13 mouse cellular contexts compared by ENCODE assay signal in genomic region chr10:118411377-118411776, GRCm38 (mm10). TPM values are rescaled to one million over a fixed set of nuclear protein-coding genes. Genes with fewer than 3 reads are reported as not detected.
DNase-seq lines count a peak whose midpoint lies in the region; ATAC-seq and TF ChIP-seq lines count a peak whose summit lies in the region.
"Had no signal": no experiment of that assay in that cellular context is flagged by ENCODE, and none has a peak within 500 bp of the region (broad histone marks: within the 10 kb centered on the region; RNA-seq: fewer than 3 reads in every experiment).

No protein-coding gene starts in this region.

- H3K4me1 ChIP-seq in forebrain, postnatal 0 days (ENCODE audit: insufficient read depth): no peaks in the 10 kb centered on the region
- H3K4me1 ChIP-seq: heart, embryonic 12.5 days; midbrain, embryonic 15.5 days had no signal

- no peaks in the 10 kb centered on the region for H3K36me3 ChIP-seq in forebrain, postnatal 0 days (ENCODE audit: insufficient read depth)
- H3K36me3 ChIP-seq: heart, embryonic 12.5 days; midbrain, embryonic 15.5 days had no signal

- H3K27me3 ChIP-seq in forebrain, postnatal 0 days (ENCODE audit: insufficient read depth, low read length): no peaks in the 10 kb centered on the region
- H3K27me3 ChIP-seq: heart, embryonic 12.5 days; midbrain, embryonic 15.5 days had no signal

- peak; percentile 57 to 65; a peak in 3 of 4 replicates for ATAC-seq in hematopoietic stem cell, adult 5-6 weeks (replicated peaks in 1 of 2; ENCODE audit: insufficient read depth in 1 of 2, low FRiP score in 2 of 2, low TSS enrichment in 1 of 2, low read depth in 1 of 2, poor library complexity in 2 of 2, severe bottlenecking in 2 of 2)
- no peak for ATAC-seq in forebrain, postnatal 0 days
- ATAC-seq: midbrain, embryonic 15.5 days had no signal

- H3K4me3 ChIP-seq in forebrain, postnatal 0 days (ENCODE audit: low read depth, low read length): no peak overlapping the region
- H3K4me3 ChIP-seq: heart, embryonic 12.5 days; midbrain, embryonic 15.5 days had no signal

- H3K9me3 ChIP-seq in forebrain, postnatal 0 days (ENCODE audit: low read length): no peaks in the 10 kb centered on the region
- H3K9me3 ChIP-seq: heart, embryonic 12.5 days; midbrain, embryonic 15.5 days had no signal

- peak; percentile 20 to 31 for DNase-seq in kidney, postnatal 4 days
- no peak for DNase-seq in kidney, adult 9 months
- DNase-seq in 3T3-L1 (ENCODE audit: low read depth, low spot score): peak; percentile 11
- peak; percentile 58 to 59 for DNase-seq in B cell, adult 2 months
- no peak for DNase-seq in T-cell, adult 2 months (ENCODE audit: low spot score)
- DNase-seq in forebrain, postnatal 0 days: no peak
- DNase-seq: cerebellum, adult 11 months; kidney, adult 8-10 months; left cerebral cortex, postnatal 4 days; right cerebral cortex, postnatal 25 days had no signal

- no peak for TF ChIP-seq CTCF in forebrain, postnatal 0 days (IDR thresholded peaks at IDR 0.05; ENCODE audit: low read depth)

- no peak overlapping the region for H3K4me2 ChIP-seq in forebrain, postnatal 0 days (ENCODE audit: low read depth)
- H3K4me2 ChIP-seq: heart, embryonic 12.5 days; midbrain, embryonic 15.5 days had no signal

- H3K27ac ChIP-seq in forebrain, postnatal 0 days (ENCODE audit: low read depth, low read length): no peak overlapping the region
- H3K27ac ChIP-seq: midbrain, embryonic 15.5 days had no signal

- no peak overlapping the region for H3K9ac ChIP-seq in forebrain, postnatal 0 days
- H3K9ac ChIP-seq: heart, embryonic 12.5 days; midbrain, embryonic 15.5 days had no signal

RNA-seq across cellular contexts. Expression of gene Ifng, which starts 29.5 kb away (rescaled TPM):
- 1.4 and 1.6 TPM in 2 replicates for total RNA-seq in hematopoietic stem cell, adult 5-6 weeks (2017)
- total RNA-seq in forebrain, postnatal 0 days (2014; rRNA removed): not detected in 2 replicates
- polyA plus RNA-seq in forebrain, postnatal 0 days (2015; fragmentation: Nextera tagmentation; extraction: Ambion mirVana): not detected in 2 replicates
- total RNA-seq: left cerebral cortex, postnatal 4 days had no signal
- polyA plus RNA-seq: heart, embryonic 12.5 days; midbrain, embryonic 15.5 days had no signal

RNA-seq across cellular contexts. Expression of gene Gm9049, which starts 57.5 kb away (rescaled TPM):
- total RNA-seq in hematopoietic stem cell, adult 5-6 weeks (2017): not detected in 2 replicates
- 0.23 TPM in 1 of 2 replicates, not detected in the other for total RNA-seq in forebrain, postnatal 0 days (2014; rRNA removed)
- polyA plus RNA-seq in forebrain, postnatal 0 days (2015; fragmentation: Nextera tagmentation; extraction: Ambion mirVana): not detected in 2 replicates
- total RNA-seq: left cerebral cortex, postnatal 4 days had no signal
- polyA plus RNA-seq: heart, embryonic 12.5 days; midbrain, embryonic 15.5 days had no signal

Comparison
In these comparisons a context has a peak if more than half of its experiments do, and no peak if none do; other contexts are left out.
1. DNase-seq: peak in kidney, postnatal 4 days (2 of 2), 3T3-L1 (single experiment) and B cell, adult 2 months (2 of 2); none in kidney, adult 9 months (single experiment), T-cell, adult 2 months (single experiment) and forebrain, postnatal 0 days (single experiment).